Mouse (Mus musculus): Measurements from ENCODE around the gene Kcnip4. TPM values are rescaled to one million over a fixed set of nuclear protein-coding genes. Genes with fewer than 3 reads are reported as not detected.

Kcnip4 gene
- total RNA-seq, 2 experiments from 2014 or later: 53.6 to 58.8 TPM

- peak; percentile 28 to 48 for DNase-seq (ENCODE audit: low spot score in 2 of 2)
Observed at GRCm38 (mm10) chr5:49368636-49369423, 155.9 kb downstream of the Kcnip4 start.

- DNase-seq (ENCODE audit: low spot score in 2 of 2): no peak
Observed at GRCm38 (mm10) chr5:49356381-49356780, 168.3 kb downstream of the Kcnip4 start.

- no peak for DNase-seq (ENCODE audit: low spot score in 2 of 2)
Observed at GRCm38 (mm10) chr5:49352061-49352460, 172.6 kb downstream of the Kcnip4 start.

DNA sequence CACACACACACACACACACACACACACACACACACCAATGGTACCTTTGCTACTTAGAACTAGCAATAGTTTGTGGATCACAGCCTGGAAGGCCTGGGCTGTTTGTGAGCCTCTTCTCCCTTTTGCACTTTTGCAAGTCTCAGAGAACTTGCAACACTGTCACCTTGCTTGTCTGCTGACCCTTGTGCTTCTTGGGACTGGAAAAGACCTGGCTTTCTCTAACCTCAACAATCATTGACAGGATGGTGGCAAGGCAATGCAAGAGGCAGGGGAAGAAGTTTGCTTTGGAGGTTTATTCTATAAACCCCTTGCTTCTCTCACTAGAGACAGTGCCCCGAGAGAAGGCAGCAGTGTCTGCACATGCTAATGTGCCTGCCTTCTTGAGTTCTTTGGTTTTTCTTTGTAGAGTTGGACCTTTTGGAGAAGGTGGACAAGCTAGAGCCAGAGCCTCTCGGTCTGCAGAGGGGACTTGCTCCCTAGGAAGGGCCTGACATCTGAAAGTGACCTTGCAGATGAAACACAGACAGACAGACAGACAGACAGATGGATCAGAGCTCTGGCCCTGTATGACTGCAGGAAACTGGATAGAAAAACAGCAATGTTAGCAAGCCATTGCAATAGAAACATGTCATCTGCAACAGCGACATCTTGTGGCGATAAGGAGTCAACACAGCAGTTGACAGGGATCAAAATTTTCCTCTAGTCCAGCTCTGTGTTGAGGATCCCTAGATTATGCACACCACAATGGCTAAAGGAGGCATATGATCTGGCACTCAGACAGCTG, 174.4 kb downstream of the Kcnip4 start:
- peak; percentile 42 to 56 for DNase-seq (ENCODE audit: low spot score in 2 of 2)

GRCm38 (mm10) chr5:49349541-49349940, 175.2 kb downstream of the Kcnip4 start:
- no peak for DNase-seq (ENCODE audit: low spot score in 2 of 2)

- no peak for DNase-seq (ENCODE audit: low spot score in 2 of 2)
Observed at GRCm38 (mm10) chr5:49348511-49348910, 176.2 kb downstream of the Kcnip4 start.

GRCm38 (mm10) chr5:49344606-49345005, 180.1 kb downstream of the Kcnip4 start:
- DNase-seq (ENCODE audit: low spot score in 2 of 2): no peak

DNA sequence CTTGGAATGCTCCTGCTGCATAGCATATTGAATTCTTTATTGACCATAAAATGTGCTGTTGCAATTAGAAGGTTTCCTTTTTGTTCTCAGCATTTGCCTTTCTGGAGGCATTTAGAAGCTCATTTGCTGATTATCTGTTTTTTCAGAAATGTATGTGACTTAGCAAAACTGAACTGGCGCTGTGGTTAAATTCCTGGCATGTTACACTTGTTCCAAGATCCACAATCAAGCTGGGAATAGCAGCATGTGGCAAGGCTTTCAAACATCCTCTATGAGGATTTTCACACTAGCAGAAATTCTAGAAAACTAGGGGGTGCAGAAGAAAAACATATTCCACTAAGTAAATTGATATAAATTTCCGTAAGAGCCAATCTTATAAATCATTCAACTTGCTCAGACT, 187.5 kb downstream of the Kcnip4 start:
- DNase-seq (ENCODE audit: low spot score in 2 of 2): no peak

- no peak for DNase-seq (ENCODE audit: low spot score in 2 of 2)
Observed at GRCm38 (mm10) chr5:49333063-49333462, 191.6 kb downstream of the Kcnip4 start.

GRCm38 (mm10) chr5:49329023-49329422, 195.7 kb downstream of the Kcnip4 start:
- no peak for DNase-seq (ENCODE audit: low spot score in 2 of 2)

GRCm38 (mm10) chr5:49318661-49319060, 206.0 kb downstream of the Kcnip4 start:
- no peak for DNase-seq (ENCODE audit: low spot score in 2 of 2)

DNA sequence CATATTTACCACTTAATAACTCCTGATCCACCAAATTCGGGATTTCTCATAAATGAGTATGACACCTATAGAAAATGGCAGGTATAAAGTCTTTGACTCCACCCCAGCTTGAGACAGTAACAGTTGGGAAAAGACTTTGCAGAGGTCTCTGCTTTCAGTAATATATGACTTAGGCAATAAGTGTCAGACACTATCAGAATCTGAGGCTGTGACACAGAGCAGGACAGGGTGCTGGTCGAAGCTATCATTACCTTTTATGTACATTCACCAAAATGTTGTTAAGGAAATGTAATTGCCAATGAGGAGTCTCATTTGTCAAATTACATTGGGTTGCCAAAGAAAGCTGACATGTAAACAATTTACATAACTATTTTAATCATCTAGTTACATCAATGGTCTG, 206.8 kb downstream of the Kcnip4 start:
- no peak for DNase-seq (ENCODE audit: low spot score in 2 of 2)

- DNase-seq (ENCODE audit: low spot score in 2 of 2): no peak
Observed at GRCm38 (mm10) chr5:49306796-49307195, 217.9 kb downstream of the Kcnip4 start.

DNA sequence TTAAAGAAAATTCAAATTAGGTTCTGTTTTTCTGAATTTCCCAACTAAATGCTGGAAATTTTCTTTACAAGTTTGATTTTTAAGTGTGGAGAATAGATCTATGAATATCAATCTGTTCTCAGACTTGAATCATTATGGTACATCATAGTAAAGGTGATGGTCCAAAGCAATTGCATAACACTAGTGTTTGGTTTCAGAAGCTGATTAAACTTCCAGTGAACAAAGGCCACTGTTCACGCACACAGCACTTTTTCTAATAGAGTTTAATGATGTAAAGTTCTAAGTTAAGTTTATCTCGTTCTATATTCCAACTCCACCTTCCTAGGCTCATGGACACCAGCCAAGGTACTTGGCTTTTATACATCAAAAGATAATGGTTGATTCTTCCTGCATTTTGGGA, 219.4 kb downstream of the Kcnip4 start:
- DNase-seq (ENCODE audit: low spot score in 2 of 2): no peak

DNA sequence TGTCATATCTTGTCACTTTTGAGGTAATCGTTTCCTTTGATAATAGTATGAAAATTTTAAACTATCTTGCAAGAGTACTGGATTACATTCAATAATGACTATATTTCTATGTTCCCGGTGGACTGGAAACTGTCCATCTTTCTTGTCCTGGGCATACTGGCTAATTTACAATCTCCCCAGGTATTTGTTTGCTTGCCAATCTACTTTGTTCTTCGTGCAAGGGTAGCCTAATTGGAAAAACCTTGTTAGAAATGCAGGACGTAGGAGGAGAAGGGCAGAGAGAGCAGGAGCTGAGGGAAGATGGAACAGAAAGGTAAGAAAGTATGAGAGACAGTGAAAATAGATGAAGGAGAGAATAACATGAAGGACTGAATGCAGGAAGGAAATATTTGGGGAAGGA, 226.1 kb downstream of the Kcnip4 start:
- DNase-seq (ENCODE audit: low spot score in 2 of 2): no peak

DNA sequence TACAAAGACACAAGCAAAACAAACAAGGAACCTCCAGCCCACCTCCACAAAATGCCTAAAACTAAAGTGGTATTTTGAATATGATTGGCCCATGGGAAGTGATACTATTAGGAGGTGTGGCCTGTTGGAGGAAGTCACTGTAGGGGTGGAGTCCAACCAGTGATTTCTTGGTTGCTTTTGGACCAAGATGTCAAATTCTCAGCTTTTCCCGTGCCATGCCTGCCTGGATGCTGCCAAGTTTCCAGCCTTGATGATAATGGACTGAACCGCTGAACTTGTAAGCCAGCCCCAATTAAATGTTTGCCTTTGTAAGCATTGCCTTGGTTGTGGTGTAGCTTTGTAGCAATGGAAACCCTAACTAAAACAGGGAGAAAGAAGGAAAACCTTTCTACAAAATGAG, 232.3 kb downstream of the Kcnip4 start:
- no peak for DNase-seq (ENCODE audit: low spot score in 2 of 2)

DNA sequence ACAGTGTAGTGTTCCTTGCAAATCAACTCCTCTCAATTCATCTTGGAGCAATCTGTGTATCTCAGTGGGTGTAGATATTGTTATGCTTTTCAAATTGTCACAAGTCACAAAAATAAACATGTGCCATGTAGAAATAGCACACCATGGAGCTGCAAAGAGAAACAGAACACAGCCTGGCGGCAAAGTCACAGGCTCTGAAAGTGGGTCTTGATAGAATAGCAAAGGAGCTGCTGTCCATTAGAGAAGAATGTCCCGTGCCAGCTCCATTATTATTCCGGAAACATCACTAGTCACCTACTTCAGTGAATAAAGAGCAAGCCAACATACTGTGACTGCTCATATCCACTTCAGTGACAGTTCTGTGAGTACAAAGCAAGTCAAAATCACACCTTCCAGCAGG, 232.9 kb downstream of the Kcnip4 start:
- DNase-seq (ENCODE audit: low spot score in 2 of 2): no peak

DNA sequence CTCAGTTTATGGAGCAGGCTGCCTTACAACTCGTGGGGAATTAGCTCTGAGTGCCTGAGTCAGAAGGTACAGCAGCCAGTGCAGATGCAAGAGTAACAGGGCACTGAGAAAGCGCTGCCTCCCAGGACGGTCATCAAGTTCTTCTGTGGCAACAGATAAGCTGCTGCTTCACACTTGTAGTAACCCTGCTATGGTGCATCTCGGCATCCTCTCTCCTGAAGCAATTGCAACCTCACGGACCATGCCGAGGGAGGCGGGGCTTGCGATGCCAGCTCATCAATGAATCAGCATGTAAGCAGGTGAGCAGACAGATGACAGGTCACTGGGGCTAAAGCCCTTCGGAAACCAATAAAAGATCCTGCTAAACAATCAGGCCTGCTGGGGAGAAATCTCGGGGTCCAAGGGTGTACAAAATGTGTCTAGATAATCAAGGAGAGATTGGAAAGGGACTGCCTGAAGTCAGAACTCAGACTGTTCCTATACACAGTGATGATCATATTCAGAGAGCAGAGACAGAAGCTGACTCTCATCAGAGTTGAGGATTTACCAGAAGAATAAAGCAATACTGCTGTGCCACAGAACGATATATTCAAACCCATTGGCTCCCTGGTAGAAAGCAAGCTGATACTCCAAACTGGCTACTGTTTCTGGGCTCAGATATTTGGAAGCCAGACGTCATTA, 239.1 kb downstream of the Kcnip4 start:
- peak; percentile 14 to 20 for DNase-seq (ENCODE audit: low spot score in 2 of 2)

DNA sequence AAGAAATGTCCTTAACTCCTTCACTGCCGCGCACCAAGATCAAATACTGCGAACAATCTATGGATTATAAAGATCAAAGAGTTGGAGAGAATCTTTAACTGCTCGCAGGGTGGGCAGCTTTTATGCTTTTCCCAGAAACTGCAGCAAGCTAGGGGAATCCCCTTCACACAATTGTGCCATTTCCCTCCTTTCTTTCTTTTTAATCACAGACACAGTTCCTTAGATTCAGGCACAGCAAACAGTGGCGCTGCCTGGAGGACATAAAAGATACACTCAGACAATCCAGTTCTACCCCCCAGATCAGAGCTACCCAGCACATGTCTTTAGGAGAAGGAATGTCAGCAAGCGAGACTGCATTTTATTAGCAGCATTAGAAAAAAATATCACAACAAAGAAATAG, 239.9 kb downstream of the Kcnip4 start:
- no peak for DNase-seq (ENCODE audit: low spot score in 2 of 2)

DNA sequence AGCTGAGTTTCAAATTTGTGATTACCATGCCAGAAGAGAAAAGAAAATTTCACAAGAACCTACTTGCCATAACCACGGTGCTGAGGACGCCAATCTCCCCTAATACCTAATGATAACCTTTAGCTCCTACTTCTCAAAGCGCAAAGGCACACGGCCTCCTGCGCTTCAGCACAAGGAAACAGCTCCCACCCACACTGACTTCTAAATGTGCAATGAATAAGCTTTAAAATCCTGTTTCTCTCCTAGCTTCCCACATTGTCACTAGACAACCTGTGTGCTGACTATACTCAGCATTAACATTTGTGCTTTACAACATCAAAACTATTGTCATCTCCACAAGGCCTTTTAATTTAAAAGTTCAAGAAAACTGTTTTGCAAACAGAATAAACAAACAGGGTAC, 241.3 kb downstream of the Kcnip4 start:
- no peak for DNase-seq (ENCODE audit: low spot score in 2 of 2)

DNA sequence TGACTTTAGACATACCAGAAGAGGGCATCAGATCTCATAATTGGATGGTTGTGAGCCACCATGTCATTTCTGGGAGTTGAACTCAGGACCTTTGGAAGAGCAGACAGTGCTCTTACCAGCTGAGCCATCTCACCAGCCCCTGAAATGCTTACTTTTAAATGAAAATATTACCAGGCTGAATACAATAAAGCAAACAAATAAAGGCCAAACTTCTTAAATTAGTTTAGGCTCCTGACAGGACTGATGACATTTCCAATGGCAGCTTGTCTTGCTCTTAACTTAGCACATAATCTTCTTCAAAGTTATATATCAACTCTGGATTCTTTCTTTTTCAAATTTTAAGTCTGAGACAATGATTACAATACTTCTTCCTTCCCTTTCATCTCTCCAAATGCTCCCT, 252.8 kb downstream of the Kcnip4 start:
- no peak for DNase-seq (ENCODE audit: low spot score in 2 of 2)

DNA sequence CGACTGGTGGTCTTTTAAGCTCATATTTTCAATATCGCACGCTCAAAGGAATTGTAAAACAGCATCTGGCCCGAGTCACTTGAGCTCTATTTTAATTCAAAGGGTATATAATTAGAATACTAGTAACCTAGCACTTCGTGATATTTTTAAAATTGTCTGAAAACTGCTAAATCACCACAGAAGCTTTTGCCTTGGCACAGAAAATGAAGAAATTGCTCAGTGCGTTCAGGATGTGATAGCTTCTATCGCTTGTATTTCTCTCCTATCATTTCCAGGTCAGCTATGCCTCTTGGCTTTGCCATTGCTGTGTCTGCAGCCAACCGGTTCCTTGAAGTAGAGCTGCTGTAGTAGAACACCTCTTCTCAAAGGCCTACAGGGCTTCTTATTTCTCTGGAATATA, 255.9 kb downstream of the Kcnip4 start:
- DNase-seq (ENCODE audit: low spot score in 2 of 2): no peak
